8 mouse cellular contexts compared by ENCODE assay signal in genomic region chr9:98985800-98986475, GRCm38 (mm10). TPM values are rescaled to one million over a fixed set of nuclear protein-coding genes. Genes with fewer than 3 reads are reported as not detected.
DNase-seq lines count a peak whose midpoint lies in the region; ATAC-seq and TF ChIP-seq lines count a peak whose summit lies in the region.

Gene Faim (plus strand): TSS chr9:98986373.

- TF ChIP-seq CTCF in liver, embryonic 14.5 days (IDR thresholded peaks at IDR 0.05; ENCODE audit: low read depth) = peak; percentile 43; the same call in 1 of the 2 replicates
- peak; percentile 47 for TF ChIP-seq CTCF in stomach, postnatal 0 days (IDR thresholded peaks at IDR 0.05; ENCODE audit: low read depth)

- peak; percentile 100 for DNase-seq in CD8-positive naive resting alpha-beta T cell, adult 2 months (ENCODE audit: low read depth in 2 of 2, low spot score in 2 of 2)
- DNase-seq in c-Kit-positive CD71-negative TER-119-negative erythroid progenitor cells, embryonic 14.5 days (ENCODE audit: low read depth) = peak; percentile 99
- DNase-seq in forebrain, embryonic 10.5 days (ENCODE audit: extremely low spot score, low spot score) = peak; percentile 100
- DNase-seq in kidney, postnatal 25 days = peak; percentile 99 to 100
- peak; percentile 94 to 97 (median 95) for DNase-seq in liver, embryonic 14.5 days (ENCODE audit: low read depth in 3 of 3, low spot score in 3 of 3)
- DNase-seq in neural tube, embryonic 11.5 days (ENCODE audit: low spot score) = peak; percentile 100
- peak; percentile 100 for DNase-seq in stomach, postnatal 0 days (ENCODE audit: low spot score)

- peak within 1 kb of the TSS; percentile 75 for H3K9ac ChIP-seq in heart, embryonic 15.5 days
- H3K9ac ChIP-seq in liver, embryonic 14.5 days (replicated peaks) = peak within 1 kb of the TSS; percentile 75
- H3K9ac ChIP-seq in neural tube, embryonic 11.5 days (ENCODE audit: low read length) = peak within 1 kb of the TSS; percentile 71
- peak within 1 kb of the TSS; percentile 73 for H3K9ac ChIP-seq in stomach, postnatal 0 days (ENCODE audit: low read length)

- H3K4me3 ChIP-seq in forebrain, embryonic 10.5 days = peak within 1 kb of the TSS; percentile 91
- H3K4me3 ChIP-seq in heart, embryonic 15.5 days = peak within 1 kb of the TSS; percentile 88
- H3K4me3 ChIP-seq in liver, embryonic 14.5 days (ENCODE audit: insufficient read depth in 1 of 2, low read depth in 2 of 2, low read length in 2 of 2) = peak within 1 kb of the TSS; percentile 70 to 79
- peak within 1 kb of the TSS; percentile 76 for H3K4me3 ChIP-seq in neural tube, embryonic 11.5 days (ENCODE audit: low read depth, low read length)
- peak within 1 kb of the TSS; percentile 81 for H3K4me3 ChIP-seq in stomach, postnatal 0 days (ENCODE audit: low read depth, low read length)

- peaks cover 25% of the 10 kb centered on the region for H3K4me1 ChIP-seq in forebrain, embryonic 10.5 days
- H3K4me1 ChIP-seq in heart, embryonic 15.5 days (replicated peaks) = peaks cover 8% of the 10 kb centered on the region
- H3K4me1 ChIP-seq in liver, embryonic 14.5 days (replicated peaks; ENCODE audit: control insufficient read depth in 2 of 2, insufficient read depth in 2 of 2, low read length in 1 of 2) = peaks cover 4 to 5% of the 10 kb centered on the region in 2 experiments
- H3K4me1 ChIP-seq in neural tube, embryonic 11.5 days (ENCODE audit: control insufficient read depth, insufficient read depth, low read length) = peaks cover 5% of the 10 kb centered on the region; the same call in 1 of the 2 replicates
- H3K4me1 ChIP-seq in stomach, postnatal 0 days (replicated peaks; ENCODE audit: control insufficient read depth, insufficient read depth) = no peaks in the 10 kb centered on the region

- WGBS in forebrain, embryonic 10.5 days = 2% methylated on average over 45 of the region's 45 CpGs
- WGBS in heart, embryonic 15.5 days = 1% methylated on average over 45 of the region's 45 CpGs
- WGBS in liver, embryonic 14.5 days (ENCODE audit: insufficient replicate concordance) = 2% methylated on average over 45 of the region's 45 CpGs
- WGBS in neural tube, embryonic 11.5 days = 1% methylated on average over 45 of the region's 45 CpGs
- WGBS in stomach, postnatal 0 days = under 1% methylated on average over 43 of the region's 45 CpGs

- H3K36me3 ChIP-seq in forebrain, embryonic 10.5 days (replicated peaks) = no peaks in the 10 kb centered on the region
- no peaks in the 10 kb centered on the region for H3K36me3 ChIP-seq in heart, embryonic 15.5 days
- no peaks in the 10 kb centered on the region for H3K36me3 ChIP-seq in liver, embryonic 14.5 days (replicated peaks; ENCODE audit: control insufficient read depth, insufficient read depth, low read depth)
- H3K36me3 ChIP-seq in neural tube, embryonic 11.5 days (ENCODE audit: control insufficient read depth, insufficient read depth, low read length) = no peaks in the 10 kb centered on the region
- no peaks in the 10 kb centered on the region for H3K36me3 ChIP-seq in stomach, postnatal 0 days (ENCODE audit: control insufficient read depth, insufficient read depth, low read length)

- ATAC-seq in heart, embryonic 15.5 days (replicated peaks; ENCODE audit: insufficient number of reproducible peaks, insufficient read depth, low FRiP score, low read depth) = peak; percentile 99
- ATAC-seq in liver, embryonic 14.5 days (ENCODE audit: insufficient read depth) = peak; percentile 100
- peak; percentile 96 for ATAC-seq in neural tube, embryonic 11.5 days (ENCODE audit: insufficient read depth, low FRiP score, low TSS enrichment)
- peak; percentile 99 for ATAC-seq in stomach, postnatal 0 days (ENCODE audit: low FRiP score, low TSS enrichment)

- peak within 1 kb of the TSS; percentile 96 for H3K4me2 ChIP-seq in heart, embryonic 15.5 days
- peak within 1 kb of the TSS; percentile 99 for H3K4me2 ChIP-seq in liver, embryonic 14.5 days (ENCODE audit: low read depth)
- H3K4me2 ChIP-seq in neural tube, embryonic 11.5 days (ENCODE audit: low read depth) = peak within 1 kb of the TSS; percentile 82
- H3K4me2 ChIP-seq in stomach, postnatal 0 days (replicated peaks; ENCODE audit: low read depth) = peak within 1 kb of the TSS; percentile 99

- H3K9me3 ChIP-seq in forebrain, embryonic 10.5 days = no peaks in the 10 kb centered on the region
- H3K9me3 ChIP-seq in heart, embryonic 15.5 days (replicated peaks) = no peaks in the 10 kb centered on the region
- H3K9me3 ChIP-seq in liver, embryonic 14.5 days (ENCODE audit: control insufficient read depth, low read length) = no peaks in the 10 kb centered on the region
- H3K9me3 ChIP-seq in neural tube, embryonic 11.5 days (ENCODE audit: control insufficient read depth, low read length) = no peaks in the 10 kb centered on the region
- no peaks in the 10 kb centered on the region for H3K9me3 ChIP-seq in stomach, postnatal 0 days (ENCODE audit: control insufficient read depth, low read length)

- H3K27me3 ChIP-seq in forebrain, embryonic 10.5 days (ENCODE audit: poor library complexity, severe bottlenecking) = peaks cover 20% of the 10 kb centered on the region
- H3K27me3 ChIP-seq in heart, embryonic 15.5 days = peaks cover 30% of the 10 kb centered on the region; the same call in 1 of the 2 replicates
- H3K27me3 ChIP-seq in liver, embryonic 14.5 days (ENCODE audit: control insufficient read depth, insufficient read depth, low read length) = peaks cover 6% of the 10 kb centered on the region
- H3K27me3 ChIP-seq in neural tube, embryonic 11.5 days (ENCODE audit: control insufficient read depth, insufficient read depth, low read length) = no peaks in the 10 kb centered on the region
- H3K27me3 ChIP-seq in stomach, postnatal 0 days (ENCODE audit: control insufficient read depth, insufficient read depth, low read length) = no peaks in the 10 kb centered on the region; the same call in 1 of the 2 replicates

- no peak for TF ChIP-seq EP300 in liver, embryonic 14.5 days (IDR thresholded peaks at IDR 0.05; ENCODE audit: low read depth)
- no peak for TF ChIP-seq EP300 in stomach, postnatal 0 days (optimal IDR thresholded peaks at IDR 0.05)

- H3K27ac ChIP-seq in forebrain, embryonic 10.5 days = peak within 1 kb of the TSS; percentile 90
- peak within 1 kb of the TSS; percentile 52 for H3K27ac ChIP-seq in heart, embryonic 15.5 days
- H3K27ac ChIP-seq in liver, embryonic 14.5 days = no peak within 1 kb of the TSS
- H3K27ac ChIP-seq in neural tube, embryonic 11.5 days (ENCODE audit: low read depth, low read length) = peak within 1 kb of the TSS; percentile 65
- H3K27ac ChIP-seq in stomach, postnatal 0 days (replicated peaks) = no peak within 1 kb of the TSS

RNA-seq across cellular contexts. Expression of gene Faim, which starts in this region (rescaled TPM):
- 69.0 and 71.3 TPM in 2 replicates for polyA plus RNA-seq in forebrain, embryonic 10.5 days (2016; fragmentation: Nextera tagmentation; extraction: Ambion mirVana)
- 27.3 and 30.6 TPM in 2 replicates for polyA plus RNA-seq in heart, embryonic 15.5 days (2015; fragmentation: Nextera tagmentation; extraction: Ambion mirVana)
- 1.7 and 4.0 TPM in 2 replicates for polyA plus RNA-seq in liver, embryonic 14.5 days (2012; rRNA removed)
- 14.0 and 14.4 TPM in 2 replicates for polyA plus RNA-seq in liver, embryonic 14.5 days (2014; fragmentation: Nextera tagmentation; extraction: Ambion mirVana)
- polyA plus RNA-seq in neural tube, embryonic 11.5 days (2014; fragmentation: Nextera tagmentation; extraction: Ambion mirVana) = 75.0 and 76.5 TPM in 2 replicates
- 32.3 and 32.9 TPM in 2 replicates for polyA plus RNA-seq in stomach, postnatal 0 days (2015; fragmentation: Nextera tagmentation; extraction: Ambion mirVana)

Comparison
In these comparisons a context has a peak if more than half of its experiments do, and no peak if none do; other contexts are left out.
1. H3K27ac ChIP-seq: peak in forebrain, embryonic 10.5 days (single experiment), heart, embryonic 15.5 days (single experiment) and neural tube, embryonic 11.5 days (single experiment); none in liver, embryonic 14.5 days (single experiment) and stomach, postnatal 0 days (single experiment).
2. Peak in every context shown above with its lines, with median percentiles within 50 percentile points of each other: DNase-seq, H3K4me3 ChIP-seq, ATAC-seq, H3K4me2 ChIP-seq and H3K9ac ChIP-seq.